Mouse (Mus musculus) hindbrain, embryonic 10.5 days (tissue): ENCODE data around the gene Fbxl18. TPM values are rescaled to one million over a fixed set of nuclear protein-coding genes. Genes with fewer than 3 reads are reported as not detected.
"Not testable (repeated sequence)": the region's sequence is repeated elsewhere in the genome, so short reads cannot be mapped to it uniquely, and the experiment has no call there.

Experiments used
- DNase-seq: peaks from one replicate; pipeline ENCODE4 v3.0.0-alpha.2; 2017; ENCODE audit warnings: low spot score
- H3K27ac ChIP-seq: fragments of 300-500 bp; sonication (generic); 2 replicates; pipeline ENCODE4 v1.5.1; 2016; ENCODE audit warnings: mild to moderate bottlenecking, moderate library complexity
- H3K27me3 ChIP-seq: fragments of 300-500 bp; sonication (generic); 2 replicates; pipeline ENCODE4 v1.6.1; 2016; ENCODE audit warnings: mild to moderate bottlenecking; ENCODE audit not compliant: poor library complexity, insufficient read depth, severe bottlenecking
- H3K36me3 ChIP-seq: fragments of 300-500 bp; sonication (generic); 2 replicates; pipeline ENCODE4 v1.6.1; 2016; ENCODE audit warnings: mild to moderate bottlenecking, moderate library complexity
- H3K4me1 ChIP-seq: fragments of 300-500 bp; sonication (generic); replicated peaks from 2 replicates; pipeline ENCODE4 v1.6.1; 2016; ENCODE audit warnings: mild to moderate bottlenecking
- H3K4me3 ChIP-seq: fragments of 300-500 bp; sonication (generic); 2 replicates; pipeline ENCODE4 v1.5.1; 2016; ENCODE audit warnings: mild to moderate bottlenecking, moderate library complexity
- H3K9me3 ChIP-seq: fragments of 300-500 bp; sonication (generic); 2 replicates; pipeline ENCODE4 v1.6.1; 2016; ENCODE audit warnings: mild to moderate bottlenecking, moderate library complexity
- WGBS: fragments of 180-500 bp; shearing (Covaris S2); methylation state at CpG from one replicate; pipeline ENCODE4 v1.1.7; 2016; 5-methylcytosine and 5-hydroxymethylcytosine counted together
- polyA plus RNA-seq: library from polyadenylated mRNA; unstranded; fragments of >200 nt; fragmentation: Nextera tagmentation; extraction: Ambion mirVana; gene quantifications from 2 replicates; pipeline ENCODE4 v1.2.1, GENCODE M21; 2016

Fbxl18 gene
- polyA plus RNA-seq, 1 experiment from 2014 or later: 24.2 TPM

DNA sequence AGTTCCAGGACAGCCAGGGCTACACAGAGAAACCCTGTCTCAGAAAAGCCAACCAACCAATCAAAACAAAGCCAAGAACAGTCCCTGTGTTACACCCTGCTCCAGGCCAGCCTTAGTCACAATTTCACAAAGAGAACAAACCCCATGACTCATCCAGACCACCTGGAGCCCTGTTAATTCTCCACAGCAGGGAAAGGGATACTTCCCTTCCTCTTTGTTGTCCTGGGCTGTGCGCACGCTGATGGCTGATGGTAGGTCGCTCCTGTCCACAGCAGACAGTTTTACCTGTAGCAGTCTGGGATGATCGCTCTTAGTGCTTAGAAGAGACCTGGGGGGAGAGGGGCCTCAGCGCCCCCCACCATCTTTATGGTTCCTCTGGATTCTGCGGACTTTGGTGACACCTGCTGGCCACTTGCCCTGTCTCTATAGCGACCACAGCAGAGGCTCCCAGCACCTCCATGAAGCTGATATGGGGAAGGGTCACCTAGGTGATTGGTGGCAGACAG, 53.0 kb downstream of the Fbxl18 start:
- Histone ChIP-seq H3K4me3 (no peak overlapping the region), H3K9me3 (no peaks in the 10 kb centered on the region), H3K36me3 (no peaks in the 10 kb centered on the region), H3K27ac (peak overlapping the region; percentile 75), H3K4me1 (peaks cover 21% of the 10 kb centered on the region), H3K27me3 (no peaks in the 10 kb centered on the region)
- DNase-seq: peak; percentile 53
- WGBS: 15% methylated on average over 7 of the region's 7 CpGs

GRCm38 (mm10) chr5:142841372-142842136, 53.7 kb downstream of the Fbxl18 start:
- no peaks in the 10 kb centered on the region for H3K9me3 ChIP-seq
- peaks cover 21% of the 10 kb centered on the region for H3K4me1 ChIP-seq
- peak overlapping the region; percentile 75; the same call in 1 of the 2 replicates for H3K27ac ChIP-seq
- no peaks in the 10 kb centered on the region for H3K27me3 ChIP-seq
- 78% methylated on average over 8 of the region's 8 CpGs for WGBS
- DNase-seq: no peak
- no peaks in the 10 kb centered on the region for H3K36me3 ChIP-seq
- no peak overlapping the region for H3K4me3 ChIP-seq

DNA sequence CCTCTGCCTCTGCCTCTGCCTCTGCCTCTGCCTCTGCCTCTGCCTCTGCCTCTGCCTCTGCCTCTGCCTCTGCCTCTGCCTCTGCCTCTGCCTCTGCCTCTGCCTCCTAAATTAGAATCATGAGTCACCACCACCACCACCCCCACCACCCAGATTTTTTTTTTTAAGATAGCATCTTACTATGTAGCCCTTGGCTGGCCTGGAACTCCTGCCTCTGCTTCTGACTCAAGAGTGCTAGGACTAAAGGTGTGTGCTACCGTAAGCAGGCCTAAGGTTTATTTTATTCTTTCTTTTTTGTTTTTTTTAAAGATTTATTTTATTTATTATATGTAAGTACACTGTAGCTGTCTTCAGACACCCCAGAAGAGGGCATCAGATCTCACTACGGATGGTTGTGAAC, 57.8 kb downstream of the Fbxl18 start:
- H3K9me3 ChIP-seq, H3K4me3 ChIP-seq, DNase-seq, H3K27ac ChIP-seq, H3K36me3 ChIP-seq, H3K27me3 ChIP-seq: not testable (repeated sequence)
- H3K4me1 ChIP-seq: peaks cover 19% of the 10 kb centered on the region
- 96% methylated on average over 2 of the region's 2 CpGs for WGBS

- H3K27me3 ChIP-seq: no peaks in the 10 kb centered on the region
- WGBS: 73% methylated on average over 6 of the region's 6 CpGs
These were observed 58.3 kb downstream of the Fbxl18 start for GRCm38 (mm10) chr5:142836891-142837290.

GRCm38 (mm10) chr5:142833646-142834438, 61.4 kb downstream of the Fbxl18 start:
- Histone ChIP-seq H3K36me3 (no peaks in the 10 kb centered on the region), H3K4me3 (no peak overlapping the region), H3K9me3 (0 out of 2 replicates have a peak, but pooled peaks cover 2% of the 10 kb centered on the region), H3K27ac (no peak overlapping the region), H3K4me1 (no peaks in the 10 kb centered on the region), H3K27me3 (no peaks in the 10 kb centered on the region)
- WGBS: 81% methylated on average over 8 of the region's 8 CpGs
- no peak for DNase-seq

More at GRCm38 (mm10) chr5:142836891-142837290, 58.3 kb downstream of the Fbxl18 start:
- Histone ChIP-seq H3K27ac (no peak overlapping the region), H3K36me3 (no peaks in the 10 kb centered on the region), H3K4me1 (peaks cover 13% of the 10 kb centered on the region), H3K4me3 (no peak overlapping the region), H3K9me3 (no peaks in the 10 kb centered on the region)
- no peak for DNase-seq

GRCm38 (mm10) chr5:142826131-142826530, 69.1 kb downstream of the Fbxl18 start:
- Histone ChIP-seq H3K9me3 (0 out of 2 replicates have a peak, but pooled peaks cover 2% of the 10 kb centered on the region), H3K27me3 (peaks cover 3% of the 10 kb centered on the region; the same call in 1 of the 2 replicates), H3K36me3 (no peaks in the 10 kb centered on the region), H3K4me1 (peaks cover 46% of the 10 kb centered on the region), H3K27ac (no peak overlapping the region; the same call in 1 of the 2 replicates), H3K4me3 (no peak overlapping the region; the same call in 1 of the 2 replicates)
- WGBS: 81% methylated on average over 4 of the region's 4 CpGs
- DNase-seq: no peak

GRCm38 (mm10) chr5:142825665-142826064, 69.6 kb downstream of the Fbxl18 start:
- 74% methylated on average over 5 of the region's 5 CpGs for WGBS
- no peaks in the 10 kb centered on the region for H3K36me3 ChIP-seq
- peaks cover 3% of the 10 kb centered on the region; the same call in 1 of the 2 replicates for H3K27me3 ChIP-seq
- H3K27ac ChIP-seq: peak overlapping the region; percentile 72
- peaks cover 46% of the 10 kb centered on the region for H3K4me1 ChIP-seq
- no peak for DNase-seq
- peak overlapping the region; percentile 18; the same call in 1 of the 2 replicates for H3K4me3 ChIP-seq
- H3K9me3 ChIP-seq: 0 out of 2 replicates have a peak, but pooled peaks cover under 1% of the 10 kb centered on the region

DNA sequence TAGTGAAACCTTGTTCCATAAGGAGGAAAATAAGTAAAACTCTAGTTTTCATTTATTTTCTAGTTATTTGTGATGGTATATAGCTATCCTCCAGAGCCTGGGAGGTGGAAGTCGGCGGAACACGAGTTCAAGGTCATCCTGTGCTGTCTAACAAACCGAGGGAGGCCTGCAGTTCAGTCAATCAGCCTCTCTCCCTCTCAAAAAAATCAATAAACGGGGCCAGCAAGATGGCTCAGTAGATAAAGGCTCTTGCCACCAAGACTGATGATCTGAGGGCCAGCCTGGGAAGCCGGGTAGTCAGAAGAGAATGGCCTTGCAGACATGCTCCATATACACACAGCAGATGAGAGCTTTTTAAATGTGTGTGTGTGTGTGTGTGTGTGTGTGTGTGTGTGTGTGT, 71.1 kb downstream of the Fbxl18 start:
- H3K27ac ChIP-seq: peak overlapping the region; percentile 100
- 22% methylated on average over 6 of the region's 6 CpGs for WGBS
- peaks cover 46% of the 10 kb centered on the region for H3K4me1 ChIP-seq
- no peaks in the 10 kb centered on the region for H3K9me3 ChIP-seq
- peak; percentile 38 for DNase-seq
- H3K4me3 ChIP-seq: peak overlapping the region; percentile 99
- peaks cover 3% of the 10 kb centered on the region; the same call in 1 of the 2 replicates for H3K27me3 ChIP-seq
- H3K36me3 ChIP-seq: no peaks in the 10 kb centered on the region

- Histone ChIP-seq H3K9me3 (no peaks in the 10 kb centered on the region), H3K4me1 (peaks cover 46% of the 10 kb centered on the region), H3K36me3 (no peaks in the 10 kb centered on the region), H3K27ac (peak overlapping the region; percentile 100), H3K27me3 (peaks cover 3% of the 10 kb centered on the region; the same call in 1 of the 2 replicates), H3K4me3 (peak overlapping the region; percentile 99)
- 3% methylated on average over 31 of the region's 31 CpGs for WGBS
- peak; percentile 90 for DNase-seq
These were observed 71.8 kb downstream of the Fbxl18 start for GRCm38 (mm10) chr5:142823096-142824062.

- no peaks in the 10 kb centered on the region for H3K36me3 ChIP-seq
- peak overlapping the region; percentile 99 for H3K4me3 ChIP-seq
- peak; percentile 62 for DNase-seq
- no peaks in the 10 kb centered on the region for H3K9me3 ChIP-seq
- peaks cover 49% of the 10 kb centered on the region for H3K4me1 ChIP-seq
- H3K27ac ChIP-seq: peak overlapping the region; percentile 100
- H3K27me3 ChIP-seq: peaks cover 3% of the 10 kb centered on the region; the same call in 1 of the 2 replicates
- WGBS: under 1% methylated on average over 36 of the region's 36 CpGs
These were observed 72.7 kb downstream of the Fbxl18 start for GRCm38 (mm10) chr5:142822286-142823095.

DNA sequence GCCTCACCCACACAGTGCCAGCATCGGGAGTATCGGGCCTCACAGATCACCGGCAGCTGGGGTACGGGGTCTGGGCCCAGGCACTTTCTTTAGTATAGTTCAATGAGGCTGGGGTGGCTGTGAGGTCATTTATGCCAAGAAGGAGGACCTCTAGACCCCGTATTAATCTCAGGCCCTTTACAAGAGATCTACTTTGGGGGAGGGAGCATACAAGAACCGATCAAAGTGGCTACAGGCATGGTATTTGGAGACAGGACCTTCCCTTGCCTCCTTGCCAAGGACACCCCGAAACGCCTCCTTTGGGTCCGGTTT, 73.3 kb downstream of the Fbxl18 start:
- Histone ChIP-seq H3K27ac (peak overlapping the region; percentile 100), H3K36me3 (no peaks in the 10 kb centered on the region), H3K4me1 (peaks cover 49% of the 10 kb centered on the region), H3K27me3 (peaks cover 3% of the 10 kb centered on the region; the same call in 1 of the 2 replicates), H3K9me3 (no peaks in the 10 kb centered on the region), H3K4me3 (peak overlapping the region; percentile 99)
- 0% methylated on average over 9 of the region's 9 CpGs for WGBS
- DNase-seq: no peak
